Mouse (Mus musculus): ENCODE results near the gene Tns1.

Gene Tns1

GRCm38 (mm10) chr1:73990024-73990423 lies 134.2 kb downstream of the Tns1 start:
- DNase-seq (ENCODE audit: low spot score in 2 of 2), result no peak

- no peak for DNase-seq (ENCODE audit: low spot score in 2 of 2)
Measured at GRCm38 (mm10) chr1:73987705-73988201, 136.5 kb downstream of the Tns1 start.

GRCm38 (mm10) chr1:73986268-73987045 lies 137.8 kb downstream of the Tns1 start:
- peak in 1 of 2 experiments; percentile 32 for DNase-seq (ENCODE audit: low spot score in 2 of 2)

GRCm38 (mm10) chr1:73985611-73986010 lies 138.6 kb downstream of the Tns1 start:
- no peak for DNase-seq (ENCODE audit: low spot score in 2 of 2)

GRCm38 (mm10) chr1:73979214-73979613 lies 145.0 kb downstream of the Tns1 start:
- no peak for DNase-seq (ENCODE audit: low spot score in 2 of 2)

GRCm38 (mm10) chr1:73978576-73978975 lies 145.7 kb downstream of the Tns1 start:
- no peak for DNase-seq (ENCODE audit: low spot score in 2 of 2)

GRCm38 (mm10) chr1:73973992-73974391 lies 150.3 kb downstream of the Tns1 start:
- DNase-seq (ENCODE audit: low spot score in 2 of 2), result no peak

GRCm38 (mm10) chr1:73972726-73973125 lies 151.5 kb downstream of the Tns1 start:
- no peak for DNase-seq (ENCODE audit: low spot score in 2 of 2)

GRCm38 (mm10) chr1:73970161-73970730 lies 154.0 kb downstream of the Tns1 start:
- no peak for DNase-seq (ENCODE audit: low spot score in 2 of 2)

- DNase-seq (ENCODE audit: low spot score in 2 of 2), result no peak
Measured at GRCm38 (mm10) chr1:73968712-73969511, 155.3 kb downstream of the Tns1 start.

- no peak for DNase-seq (ENCODE audit: low spot score in 2 of 2)
Measured at GRCm38 (mm10) chr1:73966411-73967238, 157.6 kb downstream of the Tns1 start.

- no peak for DNase-seq (ENCODE audit: low spot score in 2 of 2)
Measured at GRCm38 (mm10) chr1:73964151-73964743, 160.0 kb downstream of the Tns1 start.

- no peak for DNase-seq (ENCODE audit: low spot score in 2 of 2)
Measured at GRCm38 (mm10) chr1:73963626-73964025, 160.6 kb downstream of the Tns1 start.

GRCm38 (mm10) chr1:73962668-73963371 lies 161.4 kb downstream of the Tns1 start:
- DNase-seq (ENCODE audit: low spot score in 2 of 2), result no peak

GRCm38 (mm10) chr1:73962049-73962448 lies 162.2 kb downstream of the Tns1 start:
- no peak for DNase-seq (ENCODE audit: low spot score in 2 of 2)

- no peak for DNase-seq (ENCODE audit: low spot score in 2 of 2)
Measured at GRCm38 (mm10) chr1:73959758-73960157, 164.5 kb downstream of the Tns1 start.

- no peak for DNase-seq (ENCODE audit: low spot score in 2 of 2)
Measured at GRCm38 (mm10) chr1:73959344-73959743, 164.9 kb downstream of the Tns1 start.

- no peak for DNase-seq (ENCODE audit: low spot score in 2 of 2)
Measured at GRCm38 (mm10) chr1:73958210-73958983, 165.9 kb downstream of the Tns1 start.

- DNase-seq (ENCODE audit: low spot score in 2 of 2), result no peak
Measured at GRCm38 (mm10) chr1:73957428-73957827, 166.8 kb downstream of the Tns1 start.

- no peak for DNase-seq (ENCODE audit: low spot score in 2 of 2)
Measured at GRCm38 (mm10) chr1:73956320-73956719, 167.9 kb downstream of the Tns1 start.
